In genomic region chr2:31917636-31918035, GRCm38 (mm10) we compare ENCODE assay signal across 7 mouse cellular contexts. TPM values are rescaled to one million over a fixed set of nuclear protein-coding genes. Genes with fewer than 3 reads are reported as not detected.
DNase-seq lines count a peak whose midpoint lies in the region; TF ChIP-seq lines count a peak whose summit lies in the region.

No protein-coding gene starts in this region.

- peak; percentile 70 for TF ChIP-seq CTCF in left cerebral cortex, adult 2 months (IDR thresholded peaks at IDR 0.05)
- TF ChIP-seq CTCF in E14TG2a.4 (conservative IDR thresholded peaks at IDR 0.05; ENCODE audit: low read length) = peak; percentile 41
- peak; percentile 83 for TF ChIP-seq CTCF in embryonic fibroblast, embryonic 13.5 days (IDR thresholded peaks at IDR 0.05; ENCODE audit: borderline replicate concordance, insufficient read depth, low read length)

- no peak overlapping the region for H3K4me3 ChIP-seq in left cerebral cortex, adult 2 months
- no peak overlapping the region for H3K4me3 ChIP-seq in E14TG2a.4 (replicated peaks; ENCODE audit: low read length)
- H3K4me3 ChIP-seq in embryonic fibroblast, embryonic 13.5 days (ENCODE audit: insufficient read depth, low read length) = no peak overlapping the region

- DNase-seq in left cerebral cortex, adult 2 months (ENCODE audit: extremely low spot score in 1 of 2, low spot score in 2 of 2) = no peak
- DNase-seq in left cerebral cortex, postnatal 10 days (ENCODE audit: extremely low spot score in 1 of 2, low spot score in 2 of 2) = no peak
- peak; percentile 58 for DNase-seq in adrenal gland, adult 2 months
- peak; percentile 59 for DNase-seq in lung, postnatal 10 days
- DNase-seq in urinary bladder, postnatal 36 days (ENCODE audit: low spot score in 2 of 2) = peak; percentile 29 to 38

- peaks cover 7% of the 10 kb centered on the region; the same call in 1 of the 2 replicates for H3K4me1 ChIP-seq in E14TG2a.4 (replicated peaks; ENCODE audit: low read depth, low read length)
- H3K4me1 ChIP-seq in embryonic fibroblast, embryonic 13.5 days (ENCODE audit: control insufficient read depth, insufficient read depth, low read length) = no peaks in the 10 kb centered on the region

- peaks cover 25% of the 10 kb centered on the region for H3K27me3 ChIP-seq in E14TG2a.4 (ENCODE audit: insufficient read depth, low read length)

- H3K36me3 ChIP-seq in E14TG2a.4 (ENCODE audit: insufficient read depth, low read length) = no peaks in the 10 kb centered on the region

- no peak overlapping the region for H3K27ac ChIP-seq in left cerebral cortex, adult 2 months
- H3K27ac ChIP-seq in embryonic fibroblast, embryonic 13.5 days (ENCODE audit: insufficient read depth, low read length) = no peak overlapping the region

- TF ChIP-seq POLR2A in embryonic fibroblast, embryonic 13.5 days (IDR thresholded peaks at IDR 0.05; ENCODE audit: low read depth, low read length) = no peak

- no peaks in the 10 kb centered on the region for H3K9me3 ChIP-seq in E14TG2a.4 (ENCODE audit: low read length)

- intact Hi-C loops in left cerebral cortex, adult 2 months (cut with DNase I) = loop anchor here (2.0 to 10.0 kb wide), 3 partner anchors 55 to 433 kb away; no protein-coding TSS in a partner anchor
- intact Hi-C loops in left cerebral cortex, postnatal 10 days (cut with DNase I) = loop anchor here (5.0 kb wide), 1 partner anchor 235 kb away; no protein-coding TSS in a partner anchor

RNA-seq across cellular contexts. Expression of gene Lamc3, which starts 30.5 kb away (rescaled TPM):
- total RNA-seq in left cerebral cortex, adult 2 months (2021) = 1 to 10 TPM; 6.9 to 8.8 TPM
- total RNA-seq in left cerebral cortex, postnatal 10 days (2021) = 1 to 10 TPM; 8.8 to 9.2 TPM
- 10 to 100 TPM; 12.2 to 17.1 TPM for total RNA-seq in adrenal gland, adult 2 months (2021)
- 23.4 and 25.0 TPM in 2 replicates for polyA plus RNA-seq in adrenal gland, adult 2 months (2012; rRNA removed)
- polyA plus RNA-seq in embryonic fibroblast, embryonic 13.5 days (2011; ENCODE audit: insufficient read length, low read depth, missing spikeins) = 0.09 and 0.37 TPM in 2 replicates

RNA-seq across cellular contexts. Expression of gene Aif1l, which starts 32.3 kb away (rescaled TPM):
- 1 to 10 TPM; 3.6 to 4.8 TPM for total RNA-seq in left cerebral cortex, adult 2 months (2021)
- total RNA-seq in left cerebral cortex, postnatal 10 days (2021) = 1 to 10 TPM; 3.7 to 5.4 TPM
- 10 to 100 TPM; 20.7 to 81.0 TPM for total RNA-seq in adrenal gland, adult 2 months (2021)
- 16.2 and 16.3 TPM in 2 replicates for polyA plus RNA-seq in adrenal gland, adult 2 months (2012; rRNA removed)
- polyA plus RNA-seq in embryonic fibroblast, embryonic 13.5 days (2011; ENCODE audit: insufficient read length, low read depth, missing spikeins) = 20.8 and 39.6 TPM in 2 replicates

RNA-seq across cellular contexts. Expression of gene Nup214, which starts 56.6 kb away (rescaled TPM):
- total RNA-seq in left cerebral cortex, adult 2 months (2021) = 10 to 100 TPM; 63.9 to 65.9 TPM
- total RNA-seq in left cerebral cortex, postnatal 10 days (2021) = 10 to 100 TPM; 42.0 to 43.5 TPM
- total RNA-seq in adrenal gland, adult 2 months (2021) = 10 to 100 TPM; 52.5 to 68.6 TPM
- 36.1 and 42.9 TPM in 2 replicates for polyA plus RNA-seq in adrenal gland, adult 2 months (2012; rRNA removed)
- polyA plus RNA-seq in embryonic fibroblast, embryonic 13.5 days (2011; ENCODE audit: insufficient read length, low read depth, missing spikeins) = 42.3 and 60.7 TPM in 2 replicates

Comparison
In these comparisons a context has a peak if more than half of its experiments do, and no peak if none do; other contexts are left out.
1. DNase-seq: peak in adrenal gland, adult 2 months (single experiment), lung, postnatal 10 days (single experiment) and urinary bladder, postnatal 36 days (2 of 2); none in left cerebral cortex, adult 2 months (0 of 2) and left cerebral cortex, postnatal 10 days (0 of 2).
2. Peak in every context shown above with its lines, with median percentiles within 50 percentile points of each other: CTCF ChIP-seq.